Mouse (Mus musculus) cortical plate, adult 2 months (tissue): ENCODE results near the gene Sectm1b.

Source experiments
- CTCF ChIP-seq: fragments of 200-500 bp; IDR thresholded peaks from 2 replicates; pipeline ENCODE4 v1.5.1; 2011; ENCODE audit warnings: mild to moderate bottlenecking, control low read depth, low read length; ENCODE audit not compliant: insufficient read depth; ENCODE audit errors: extremely low read depth
- POLR2A ChIP-seq: fragments of 200-500 bp; IDR thresholded peaks from 2 replicates; pipeline ENCODE4 v1.6.1; 2011; ENCODE audit warnings: mild to moderate bottlenecking, low read length, control low read depth; ENCODE audit not compliant: insufficient read depth; ENCODE audit errors: extremely low read depth

DNA sequence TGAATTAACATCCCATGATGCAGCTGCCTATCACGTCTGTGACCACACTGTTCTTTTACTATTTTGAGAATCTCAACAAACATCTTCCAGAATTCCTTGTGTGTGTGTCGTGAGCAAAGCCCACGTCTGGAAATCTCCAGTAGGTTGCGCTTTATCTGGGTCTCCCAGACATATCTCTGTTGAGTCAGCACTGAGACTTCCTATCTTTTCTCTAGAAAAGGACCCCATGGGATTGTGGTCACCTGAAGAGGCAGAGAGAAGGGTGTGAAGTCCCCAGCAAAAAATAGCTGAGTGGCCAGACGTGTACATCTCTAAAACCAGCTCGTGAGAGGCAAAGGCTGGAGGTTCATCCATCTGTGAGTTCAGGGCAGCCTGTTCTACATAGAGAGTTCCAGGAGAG, 39.2 kb downstream of the Sectm1b start:
- TF ChIP-seq CTCF (no peak), POLR2A (no peak)
